Mouse (Mus musculus): ENCODE data around the gene Maml3.

The Maml3 gene

DNA sequence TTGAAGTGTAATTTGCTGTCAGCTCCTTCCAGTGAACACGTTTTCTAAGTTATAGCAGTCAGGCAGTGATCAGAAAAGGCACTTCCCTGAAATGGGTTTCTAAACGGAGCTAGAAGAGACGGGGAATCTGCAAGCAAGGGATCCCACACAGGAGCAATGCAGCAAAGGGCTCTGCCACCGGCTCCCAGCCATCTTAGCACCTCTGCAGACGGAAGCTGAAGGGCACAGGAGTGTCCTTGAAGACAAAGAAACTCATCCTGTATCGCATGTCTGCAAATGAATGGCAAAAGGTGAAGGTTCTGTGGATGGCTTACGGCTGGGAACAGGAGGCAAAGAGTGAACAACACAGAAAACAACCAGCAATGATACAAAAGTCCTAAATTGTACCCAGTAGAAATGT is 319.1 kb downstream of the Maml3 start:
- WGBS: 85% methylated on average over 7 of the region's 7 CpGs

DNA sequence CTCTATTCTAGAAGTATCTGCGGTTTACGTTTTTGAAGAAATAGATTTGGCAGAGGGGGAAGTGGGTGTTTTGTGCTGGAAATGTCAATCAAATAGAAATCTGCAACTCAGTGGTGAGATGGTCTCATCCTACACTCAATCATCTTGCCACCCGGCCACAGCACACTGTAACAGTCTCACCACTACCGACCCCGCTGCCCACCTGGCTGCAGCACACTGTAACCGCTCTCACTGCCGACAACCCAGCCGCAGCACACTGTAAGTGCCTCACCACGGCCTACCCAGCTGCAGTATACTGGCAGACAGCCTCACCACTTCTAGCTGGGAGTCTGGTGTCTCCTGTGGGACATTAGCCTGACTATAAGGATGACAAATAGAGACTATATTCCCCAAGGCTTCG is 322.7 kb downstream of the Maml3 start:
- 79% methylated on average over 10 of the region's 10 CpGs for WGBS

DNA sequence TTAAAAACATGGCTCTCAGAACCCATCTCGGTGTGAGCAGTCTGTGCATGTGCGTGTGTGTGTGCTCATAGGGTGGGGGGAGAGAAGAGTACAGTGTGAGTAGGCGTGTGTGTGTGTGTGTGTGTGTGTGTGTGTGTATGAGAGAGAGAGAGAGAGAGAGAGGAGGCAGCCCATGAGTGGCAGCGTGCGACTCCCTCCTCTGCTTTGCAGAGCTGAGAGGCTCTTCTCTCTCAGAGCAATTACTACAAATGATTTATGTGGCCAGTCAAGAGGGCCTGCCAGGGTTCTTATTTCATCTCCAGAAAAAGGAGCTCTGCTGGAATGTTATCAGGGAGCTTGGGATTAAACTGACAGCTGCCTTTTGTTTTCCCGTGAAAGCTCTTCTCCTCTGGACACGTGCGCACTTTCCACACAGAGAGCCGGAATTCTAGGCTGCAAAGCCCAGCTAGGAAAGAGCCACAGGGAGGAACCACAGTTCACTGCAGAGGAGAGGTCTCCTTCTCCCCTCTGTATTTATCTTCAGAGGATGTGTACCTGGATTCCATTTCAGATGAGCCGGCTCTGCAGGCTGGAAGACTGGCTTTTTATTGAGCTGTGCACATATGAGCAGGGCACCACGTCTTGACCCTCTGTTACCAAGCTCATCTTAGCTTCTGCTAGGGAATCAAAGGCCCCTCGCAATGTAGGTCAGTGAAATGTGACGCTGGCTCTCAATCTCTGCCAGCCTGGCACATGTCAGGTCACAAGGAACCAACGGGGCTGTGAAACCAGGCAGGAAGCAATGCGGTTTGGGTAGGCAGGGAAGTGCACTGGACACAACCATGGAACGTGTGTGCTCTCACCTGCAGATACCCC is 325.9 kb downstream of the Maml3 start:
- WGBS: 39% methylated on average over 16 of the region's 16 CpGs

DNA sequence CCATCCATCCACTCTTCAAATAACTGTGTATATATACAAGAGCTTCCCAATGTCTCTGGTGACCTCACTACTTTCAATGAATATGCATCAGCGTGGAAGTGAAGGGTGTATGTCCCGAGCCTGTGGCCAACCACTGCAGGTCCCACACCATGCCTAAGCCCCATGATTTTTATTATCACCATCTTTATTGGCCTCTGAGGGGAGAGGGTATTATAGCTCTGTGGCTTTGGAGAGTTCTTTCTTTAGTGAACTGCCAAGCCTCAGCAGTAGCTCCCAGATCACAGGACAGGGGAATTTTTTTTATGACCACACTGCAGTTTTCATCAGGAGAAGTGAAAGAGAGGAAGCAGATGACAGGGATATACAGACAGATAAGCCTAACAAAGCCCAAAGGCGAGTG is 326.7 kb downstream of the Maml3 start:
- 81% methylated on average over 3 of the region's 3 CpGs for WGBS

DNA sequence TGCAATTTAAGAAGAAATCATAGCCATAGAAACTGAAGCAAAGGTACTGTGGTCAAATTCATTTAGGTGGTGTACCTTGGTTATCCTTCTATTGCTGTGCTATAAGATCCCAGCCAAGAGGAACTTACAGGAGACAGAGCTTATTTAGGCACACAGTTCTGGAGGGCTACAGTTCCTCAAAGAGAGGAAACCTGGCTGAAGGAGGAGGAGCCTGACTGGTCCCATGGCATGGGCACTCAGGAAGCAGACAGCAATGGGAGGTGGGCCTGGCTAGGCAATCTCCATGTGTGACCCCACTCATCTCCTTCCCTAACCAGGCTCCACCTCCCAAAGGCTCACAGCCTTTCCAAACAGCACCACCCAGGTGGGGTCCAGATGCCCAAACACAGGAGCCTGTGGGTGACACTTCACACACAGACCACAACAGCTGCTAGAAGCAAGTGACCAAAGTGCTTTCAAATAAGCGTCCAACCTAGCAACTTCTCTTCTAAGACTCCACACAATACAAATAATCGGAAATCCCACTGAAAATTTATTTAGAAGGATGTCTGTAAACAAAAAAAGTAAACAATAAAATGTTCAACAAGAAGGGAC is 328.8 kb downstream of the Maml3 start:
- WGBS: 97% methylated on average over 2 of the region's 2 CpGs

DNA sequence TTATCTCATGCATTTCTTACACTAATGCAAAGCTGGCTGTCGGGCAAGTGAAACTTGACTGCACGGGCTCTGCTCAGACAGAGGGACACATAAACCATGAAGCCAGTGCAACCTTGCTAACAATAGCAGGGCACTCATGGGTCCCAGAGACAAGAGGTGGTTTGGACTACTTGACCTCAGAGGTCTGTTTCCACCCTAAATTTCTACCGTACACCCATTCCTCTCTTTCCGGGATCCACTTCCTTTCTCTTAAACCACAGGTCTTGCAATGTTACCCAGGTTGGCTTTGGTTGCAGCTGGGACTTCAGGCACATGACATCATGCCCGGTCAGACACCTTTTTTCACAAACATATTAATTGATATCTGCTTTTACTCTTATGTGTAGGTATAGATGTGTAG is 331.3 kb downstream of the Maml3 start:
- 93% methylated on average over 5 of the region's 5 CpGs for WGBS

DNA sequence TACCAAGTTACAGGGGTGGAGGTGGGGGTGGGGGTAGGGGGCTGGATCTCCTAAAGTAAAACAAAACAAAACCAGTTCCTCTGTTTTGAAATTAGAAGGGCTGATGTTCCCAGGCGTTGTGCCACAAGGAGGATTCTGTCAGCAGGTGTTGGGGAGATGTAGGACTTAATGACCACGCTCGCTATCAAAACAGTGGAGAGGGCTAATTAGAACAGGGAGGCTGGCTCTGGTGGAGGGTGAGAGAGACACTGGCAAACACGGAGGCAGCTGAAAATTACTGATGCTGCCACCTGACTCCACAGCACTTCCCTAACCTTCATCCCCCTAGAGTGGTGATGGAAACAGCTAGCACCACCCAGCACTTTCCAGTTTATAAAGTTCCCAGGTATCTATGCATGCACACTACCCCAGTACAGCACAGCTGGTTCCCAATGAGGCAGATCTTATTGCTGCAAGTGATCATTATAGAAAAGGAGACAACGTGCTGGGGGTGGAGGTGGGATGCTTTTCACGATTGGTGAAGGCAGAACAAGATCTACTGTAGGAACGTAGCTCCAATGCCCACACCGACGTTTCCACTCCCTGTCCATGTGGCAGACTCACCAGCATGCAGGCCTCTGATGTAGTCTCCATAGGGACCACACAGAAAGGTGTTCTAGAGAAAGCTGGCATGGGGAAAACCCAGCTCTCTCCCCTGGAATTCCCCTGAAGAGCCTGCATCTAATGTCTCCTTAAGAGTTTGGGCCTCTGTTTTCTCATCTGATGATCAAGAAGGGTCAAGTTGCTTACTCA is 332.8 kb downstream of the Maml3 start:
- 66% methylated on average over 9 of the region's 9 CpGs for WGBS

DNA sequence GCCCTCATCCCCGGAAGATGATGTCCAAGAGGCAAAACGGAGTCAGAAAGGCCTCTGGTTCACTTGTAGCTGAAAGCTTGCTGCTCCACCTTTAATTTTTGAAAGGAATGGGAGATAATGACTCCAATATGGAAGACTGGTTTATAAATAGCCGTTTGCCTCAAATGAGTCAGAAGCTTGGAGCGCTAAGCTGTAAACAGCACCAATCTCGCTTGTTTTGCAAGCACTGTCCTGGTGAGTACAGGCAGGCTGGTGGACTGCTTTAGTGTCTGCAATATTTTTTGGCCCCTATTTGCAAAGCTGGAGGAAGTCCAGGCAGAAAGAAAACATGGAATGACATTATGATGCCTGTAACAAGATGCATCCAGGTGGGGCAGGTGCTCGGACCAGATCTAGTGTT is 335.7 kb downstream of the Maml3 start:
- 79% methylated on average over 6 of the region's 6 CpGs for WGBS

DNA sequence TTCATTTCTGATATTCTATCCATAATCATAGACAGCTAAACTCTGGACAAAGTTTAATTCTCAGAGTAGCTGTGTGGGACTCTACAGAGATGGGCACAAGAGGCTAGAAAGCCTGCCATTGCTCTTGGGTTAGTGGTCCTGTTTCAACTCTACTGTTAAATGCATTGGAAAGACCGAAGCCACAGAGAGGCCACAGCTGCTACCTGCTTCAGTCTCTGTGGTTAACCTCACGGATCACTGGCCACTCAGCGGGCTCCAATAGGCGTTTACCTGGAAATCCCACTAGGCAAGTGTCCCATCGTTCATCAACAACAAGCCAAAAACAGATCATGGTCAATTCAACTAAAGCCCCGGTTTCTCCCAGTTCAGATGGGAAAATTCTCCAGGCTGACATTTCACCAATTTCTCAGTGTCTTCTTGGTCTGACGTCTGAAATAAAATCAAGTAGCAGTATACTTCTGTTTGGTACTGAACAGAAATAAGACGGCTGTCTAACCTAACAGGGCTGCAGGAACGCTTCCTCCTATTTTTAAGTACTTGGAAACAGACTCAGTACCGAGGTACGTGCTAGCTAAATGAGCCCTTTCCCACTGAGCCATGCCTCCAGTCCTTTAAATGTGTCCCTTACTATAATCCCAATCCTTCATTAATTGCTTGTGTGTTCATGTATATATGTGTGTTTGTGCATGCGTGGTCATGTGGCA is 339.5 kb downstream of the Maml3 start:
- WGBS: 72% methylated on average over 12 of the region's 12 CpGs

DNA sequence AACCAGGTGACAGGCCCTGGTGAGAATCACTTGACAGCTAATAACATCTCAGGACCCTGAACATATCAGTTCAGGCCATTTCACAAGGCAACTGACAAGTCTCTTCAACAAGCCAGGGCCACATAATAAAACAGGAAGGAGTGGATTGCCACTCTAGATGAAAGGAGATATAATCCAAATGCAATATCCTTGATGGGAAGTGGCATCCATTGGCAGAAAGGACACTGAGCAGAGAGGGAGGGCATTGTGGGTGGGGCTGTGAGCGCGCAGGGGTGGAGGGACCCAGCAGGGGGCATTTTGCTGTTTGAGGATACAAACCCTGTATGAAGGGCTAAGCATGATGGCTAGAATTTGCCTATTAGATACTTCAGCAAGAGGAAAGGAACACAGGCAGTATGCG is 340.7 kb downstream of the Maml3 start:
- 91% methylated on average over 3 of the region's 3 CpGs for WGBS

DNA sequence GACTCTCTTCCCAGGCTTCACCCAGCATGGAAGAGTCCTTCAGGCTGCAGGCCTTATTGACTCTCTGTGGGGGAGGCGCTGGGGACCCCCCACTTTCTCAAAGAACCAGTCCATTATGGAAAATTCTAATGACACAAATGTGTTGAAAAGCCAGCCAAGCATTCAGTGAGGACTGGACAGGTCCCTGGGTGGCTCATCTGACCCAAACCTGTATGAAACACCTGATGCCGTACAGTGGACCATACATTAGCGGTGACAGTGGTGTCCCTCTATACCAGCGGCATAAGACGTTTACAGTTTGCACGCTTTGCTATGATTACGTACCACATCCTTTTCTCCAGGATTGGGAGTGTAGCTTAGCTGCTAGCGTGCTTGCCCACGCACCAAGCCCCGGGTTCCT is 342.0 kb downstream of the Maml3 start:
- 92% methylated on average over 10 of the region's 10 CpGs for WGBS

DNA sequence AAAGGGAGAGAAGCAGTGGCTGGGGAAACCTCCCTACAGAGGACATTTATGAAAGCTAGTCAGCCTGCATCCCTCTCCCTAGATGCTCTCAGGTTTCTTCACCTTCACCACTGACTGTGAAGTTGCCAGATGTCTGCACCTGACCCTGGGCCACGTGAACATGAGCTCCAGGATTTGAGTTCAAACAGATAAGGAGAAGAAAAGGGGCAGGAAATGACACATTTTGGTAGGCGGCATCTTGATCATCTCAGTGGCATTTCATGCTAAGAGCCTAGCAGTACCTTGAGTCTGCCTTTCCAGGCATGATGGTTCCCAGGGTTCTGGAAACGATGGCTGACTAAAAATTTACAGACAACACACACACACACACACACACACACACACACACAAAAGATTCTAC is 345.3 kb downstream of the Maml3 start:
- 78% methylated on average over 3 of the region's 3 CpGs for WGBS

DNA sequence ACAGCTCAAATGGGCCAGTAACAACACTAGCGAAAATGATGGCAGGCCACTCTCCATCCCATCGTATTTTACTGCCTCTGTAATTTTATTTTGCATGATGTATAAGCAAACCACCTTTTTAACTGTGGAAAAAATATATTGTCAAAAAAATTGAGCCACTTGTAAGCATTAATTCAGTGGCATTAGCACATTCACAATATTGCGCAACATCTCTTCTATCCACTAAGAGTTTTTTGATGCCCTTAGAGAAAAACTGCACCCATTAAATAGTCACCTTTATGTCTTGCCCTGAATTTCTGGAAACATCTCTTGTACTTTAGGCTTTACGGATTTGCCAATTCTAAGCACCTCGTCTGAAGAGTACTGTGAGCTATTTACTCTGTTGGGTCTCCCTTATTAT is 347.8 kb downstream of the Maml3 start:
- WGBS: 97% methylated on average over 5 of the region's 5 CpGs

DNA sequence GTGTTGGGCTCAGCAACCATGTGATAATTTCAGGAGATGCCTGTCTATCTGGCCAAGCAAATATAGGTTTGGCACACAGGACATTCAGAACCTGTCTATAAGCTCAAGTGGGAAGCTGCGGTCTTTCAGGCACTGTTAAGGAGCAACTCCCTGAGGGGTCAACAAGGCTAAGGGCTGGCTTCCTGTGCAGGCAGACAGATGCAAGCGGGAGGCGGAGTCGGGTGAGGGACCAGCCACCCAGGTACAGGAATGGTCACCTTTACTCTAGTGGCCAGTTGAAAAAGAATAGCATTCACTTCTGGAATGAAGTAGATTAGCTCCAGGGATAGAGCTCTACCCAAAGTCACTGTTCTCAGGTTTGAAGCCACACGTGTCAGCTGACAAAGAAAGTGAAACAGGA is 348.6 kb downstream of the Maml3 start:
- WGBS: 86% methylated on average over 5 of the region's 5 CpGs

DNA sequence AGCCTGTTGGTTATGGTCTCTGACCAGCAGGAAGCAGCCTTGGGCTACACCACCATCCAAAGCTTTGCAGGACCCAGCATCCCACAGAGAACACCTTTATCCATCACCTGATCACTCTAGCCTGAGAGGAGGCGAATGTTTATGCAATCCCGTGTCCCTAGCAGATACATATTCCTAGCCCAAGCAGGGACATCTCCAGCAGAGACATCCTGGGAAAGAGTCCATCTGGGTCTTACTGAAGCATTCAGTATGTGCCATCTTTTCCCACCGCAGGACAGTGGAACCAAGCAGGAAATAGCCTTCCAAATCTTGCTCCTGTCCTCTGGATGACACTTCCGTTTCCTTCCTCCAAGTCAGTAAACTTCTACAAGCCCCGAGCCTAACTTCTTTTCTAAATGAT is 351.6 kb downstream of the Maml3 start:
- WGBS: 86% methylated on average over 5 of the region's 5 CpGs

DNA sequence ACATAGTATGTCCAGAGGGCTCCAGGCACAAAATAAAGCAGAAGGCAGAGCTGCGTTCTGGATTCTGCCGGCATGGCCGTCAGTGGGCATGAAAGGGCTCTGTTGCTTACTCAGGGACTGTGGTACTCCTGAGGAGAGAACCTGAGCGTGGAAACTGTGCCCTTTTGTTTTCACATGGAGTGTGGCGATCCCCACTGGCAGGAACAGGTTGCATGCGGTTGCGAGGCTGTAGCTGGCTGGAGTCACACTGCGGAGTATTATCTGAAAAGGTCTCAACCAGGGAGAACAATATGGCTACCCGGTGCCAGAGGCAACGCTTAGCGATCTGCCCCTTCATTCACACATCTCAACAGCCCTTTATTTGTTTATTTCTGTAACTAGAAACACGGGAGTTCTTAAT is 353.4 kb downstream of the Maml3 start:
- WGBS: 75% methylated on average over 12 of the region's 12 CpGs

DNA sequence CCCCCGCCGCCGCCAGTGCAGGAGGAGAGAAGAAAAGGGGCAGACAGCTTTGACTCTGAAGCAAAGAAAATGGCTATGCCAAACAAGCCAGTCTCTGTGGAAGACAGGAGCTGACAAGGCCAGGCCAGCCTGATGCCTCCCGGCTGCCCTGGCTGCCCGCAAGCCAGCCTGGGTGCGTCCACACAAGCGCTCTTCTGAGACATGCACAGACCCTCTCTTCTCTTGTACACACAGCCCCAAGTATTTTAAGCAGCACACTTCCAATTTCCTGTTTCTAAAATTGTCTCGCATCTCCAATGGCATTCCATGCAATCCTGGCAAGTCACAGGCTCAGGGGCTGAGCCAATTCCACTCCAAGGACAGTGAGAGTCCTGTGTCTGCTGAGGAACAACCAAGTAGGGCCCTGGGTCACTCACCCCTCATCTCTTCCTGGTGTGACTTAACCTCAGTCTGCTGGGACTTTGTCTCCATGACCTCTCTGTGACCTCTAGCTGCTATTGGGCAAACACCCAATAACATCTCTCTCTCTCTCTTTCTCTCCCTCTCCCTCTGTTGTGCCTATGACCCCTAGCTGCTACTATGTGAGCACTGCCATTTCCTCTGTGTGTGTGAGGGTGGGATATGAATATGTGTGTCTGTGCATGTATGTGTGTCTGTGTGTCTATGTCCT is 354.9 kb downstream of the Maml3 start:
- WGBS: 24% methylated on average over 8 of the region's 8 CpGs

DNA sequence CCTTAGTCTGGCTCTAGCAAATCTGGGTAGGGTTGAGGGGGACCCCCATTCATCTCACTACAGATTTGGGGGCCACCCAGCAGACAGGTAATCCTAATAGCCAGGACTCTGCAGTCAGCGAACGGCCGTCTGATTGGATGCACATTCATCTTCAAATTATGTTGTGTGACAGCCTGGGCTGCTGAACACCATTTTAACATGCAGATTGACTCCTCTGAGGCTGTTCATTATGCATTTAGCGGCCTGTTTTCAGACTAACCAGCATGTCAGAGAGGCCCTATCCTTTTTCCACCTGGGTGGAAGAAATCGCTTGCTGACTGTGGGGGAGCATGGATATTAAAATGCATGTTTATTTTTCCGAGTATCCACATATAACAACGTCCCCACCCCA is 355.5 kb downstream of the Maml3 start:
- 32% methylated on average over 7 of the region's 7 CpGs for WGBS

DNA sequence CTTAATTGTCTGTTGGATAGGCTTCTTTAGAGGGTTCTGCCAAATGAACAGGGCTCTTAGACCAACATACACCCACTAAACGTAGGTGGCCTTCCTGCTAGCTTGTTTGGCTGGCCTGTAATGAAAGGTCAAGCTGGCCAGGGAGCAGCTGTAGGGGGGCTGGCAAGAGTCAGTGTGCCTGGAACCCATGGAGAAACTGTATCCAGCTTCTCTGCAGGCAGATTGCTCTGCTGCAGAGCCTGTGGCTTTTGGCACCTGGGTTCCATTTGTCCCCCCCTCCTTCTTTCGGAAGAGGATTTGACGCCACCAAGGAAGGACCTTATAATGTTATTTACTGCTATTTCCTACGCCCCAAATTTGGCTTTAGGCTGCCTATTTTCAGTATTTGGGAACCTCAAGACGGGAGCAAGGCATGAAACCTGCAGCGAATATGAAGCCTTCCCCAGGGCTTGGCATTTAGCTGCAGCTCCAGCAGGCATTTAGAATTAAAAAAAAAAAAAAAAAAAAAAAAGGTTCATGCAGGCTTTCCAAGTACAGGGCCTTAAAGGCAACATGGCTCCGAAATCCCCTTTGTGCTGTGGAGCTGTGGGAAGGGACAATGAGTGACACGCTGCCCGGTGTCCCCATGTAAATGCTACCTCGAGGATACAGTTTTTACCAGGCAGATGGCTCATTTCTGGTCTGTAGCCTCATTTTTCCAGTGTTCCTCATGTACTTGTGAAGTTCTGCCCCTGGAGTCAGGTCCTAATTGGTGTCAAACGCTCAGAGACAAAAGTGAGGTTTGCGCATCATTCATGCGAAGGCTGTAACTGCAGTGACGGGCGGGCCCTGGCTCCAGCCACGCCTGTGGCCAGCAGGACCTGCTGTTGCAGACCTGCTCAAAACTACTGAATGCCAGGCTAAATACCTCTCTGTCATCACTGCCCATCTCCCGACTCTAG is 356.2 kb downstream of the Maml3 start:
- WGBS: 79% methylated on average over 17 of the region's 17 CpGs

DNA sequence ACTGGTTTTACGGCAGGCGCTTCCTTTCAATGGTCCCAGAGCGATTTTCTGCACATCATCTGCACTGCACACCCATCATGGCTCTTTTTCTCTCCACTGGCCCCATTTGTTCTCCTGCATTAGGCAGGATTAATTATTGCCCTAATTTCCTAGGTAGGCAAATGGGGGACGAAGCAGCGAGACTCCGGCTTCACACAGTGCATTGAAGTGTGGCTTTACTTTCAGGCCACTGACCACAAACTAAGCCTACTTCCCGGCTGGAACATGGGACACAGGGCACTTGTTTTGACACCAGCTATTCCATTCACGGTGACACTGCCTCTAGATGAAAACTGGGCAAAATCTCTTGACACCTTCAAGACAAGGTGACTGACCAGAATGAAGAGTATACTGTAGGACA is 358.1 kb downstream of the Maml3 start:
- WGBS: 88% methylated on average over 8 of the region's 8 CpGs

All from cerebral cortex, adult 2 months (tissue).